Mouse (Mus musculus): ENCODE results near the gene Phf21a. TPM values are rescaled to one million over a fixed set of nuclear protein-coding genes. Genes with fewer than 3 reads are reported as not detected.

Gene Phf21a
- polyA plus RNA-seq, 1 experiment: 52.2 TPM

GRCm38 (mm10) chr2:92374514-92374913 is 281.6 kb downstream of the Phf21a start, which contains the start of the genes Pex16 and Large2:
TSS of gene Pex16 (plus strand) at chr2:92374676.
TSS of gene Large2 (minus strand) at chr2:92374869.
- peaks cover 8% of the 10 kb centered on the region for H3K4me1 ChIP-seq (ENCODE audit: control insufficient read depth, insufficient read depth, low read length)
- H3K9me3 ChIP-seq (replicated peaks; ENCODE audit: control insufficient read depth, insufficient read depth, low read length, poor library complexity, severe bottlenecking): no peaks in the 10 kb centered on the region
- peak within 1 kb of the TSS; percentile 92 for H3K4me3 ChIP-seq (ENCODE audit: low read depth, low read length)
- peak within 1 kb of the TSS; percentile 31; the same call in 1 of the 2 replicates for H3K27ac ChIP-seq (ENCODE audit: insufficient read depth, low read length)
- H3K9ac ChIP-seq (ENCODE audit: low read depth, poor library complexity, severe bottlenecking): peak within 1 kb of the TSS; percentile 49
- no peaks in the 10 kb centered on the region for H3K27me3 ChIP-seq (ENCODE audit: control insufficient read depth, insufficient read depth, low read length, poor library complexity, severe bottlenecking)
- H3K36me3 ChIP-seq (ENCODE audit: control insufficient read depth, insufficient read depth, low read length, poor library complexity, severe bottlenecking): no peaks in the 10 kb centered on the region
- TF ChIP-seq CTCF (IDR thresholded peaks at IDR 0.05; ENCODE audit: low read depth, low read length) (no peak), EP300 (IDR thresholded peaks at IDR 0.05; ENCODE audit: insufficient read depth, low read depth, low read length) (no peak), POLR2A (IDR thresholded peaks at IDR 0.05; ENCODE audit: insufficient read depth, low read length) (no peak)

GRCm38 (mm10) chr2:92375099-92375623 is 282.2 kb downstream of the Phf21a start:
- H3K36me3 ChIP-seq (ENCODE audit: control insufficient read depth, insufficient read depth, low read length, poor library complexity, severe bottlenecking): no peaks in the 10 kb centered on the region
- H3K27ac ChIP-seq (ENCODE audit: insufficient read depth, low read length): peak overlapping the region; percentile 31; the same call in 1 of the 2 replicates
- H3K4me3 ChIP-seq (ENCODE audit: low read depth, low read length): peak overlapping the region; percentile 92
- peaks cover 8% of the 10 kb centered on the region for H3K4me1 ChIP-seq (ENCODE audit: control insufficient read depth, insufficient read depth, low read length)
- peak overlapping the region; percentile 49 for H3K9ac ChIP-seq (ENCODE audit: low read depth, poor library complexity, severe bottlenecking)
- no peaks in the 10 kb centered on the region for H3K27me3 ChIP-seq (ENCODE audit: control insufficient read depth, insufficient read depth, low read length, poor library complexity, severe bottlenecking)
- no peaks in the 10 kb centered on the region for H3K9me3 ChIP-seq (replicated peaks; ENCODE audit: control insufficient read depth, insufficient read depth, low read length, poor library complexity, severe bottlenecking)
- TF ChIP-seq POLR2A (IDR thresholded peaks at IDR 0.05; ENCODE audit: insufficient read depth, low read length) (no peak), CTCF (IDR thresholded peaks at IDR 0.05; ENCODE audit: low read depth, low read length) (no peak), EP300 (IDR thresholded peaks at IDR 0.05; ENCODE audit: insufficient read depth, low read depth, low read length) (no peak)

GRCm38 (mm10) chr2:92375788-92376187 is 282.9 kb downstream of the Phf21a start:
- Histone ChIP-seq H3K4me3 (ENCODE audit: low read depth, low read length) (peak overlapping the region; percentile 92), H3K9ac (ENCODE audit: low read depth, poor library complexity, severe bottlenecking) (peak overlapping the region; percentile 49), H3K4me1 (ENCODE audit: control insufficient read depth, insufficient read depth, low read length) (peaks cover 8% of the 10 kb centered on the region), H3K27ac (ENCODE audit: insufficient read depth, low read length) (no peak overlapping the region), H3K27me3 (ENCODE audit: control insufficient read depth, insufficient read depth, low read length, poor library complexity, severe bottlenecking) (no peaks in the 10 kb centered on the region), H3K9me3 (replicated peaks; ENCODE audit: control insufficient read depth, insufficient read depth, low read length, poor library complexity, severe bottlenecking) (no peaks in the 10 kb centered on the region), H3K36me3 (ENCODE audit: control insufficient read depth, insufficient read depth, low read length, poor library complexity, severe bottlenecking) (no peaks in the 10 kb centered on the region)
- TF ChIP-seq POLR2A (IDR thresholded peaks at IDR 0.05; ENCODE audit: insufficient read depth, low read length) (no peak), CTCF (IDR thresholded peaks at IDR 0.05; ENCODE audit: low read depth, low read length) (no peak), EP300 (IDR thresholded peaks at IDR 0.05; ENCODE audit: insufficient read depth, low read depth, low read length) (no peak)

- no peak overlapping the region for H3K27ac ChIP-seq (ENCODE audit: insufficient read depth, low read length)
- no peaks in the 10 kb centered on the region for H3K27me3 ChIP-seq (ENCODE audit: control insufficient read depth, insufficient read depth, low read length, poor library complexity, severe bottlenecking)
- H3K4me3 ChIP-seq (ENCODE audit: low read depth, low read length): no peak overlapping the region
- TF ChIP-seq EP300 (IDR thresholded peaks at IDR 0.05; ENCODE audit: insufficient read depth, low read depth, low read length) (no peak), POLR2A (IDR thresholded peaks at IDR 0.05; ENCODE audit: insufficient read depth, low read length) (no peak), CTCF (IDR thresholded peaks at IDR 0.05; ENCODE audit: low read depth, low read length) (no peak)
- H3K9me3 ChIP-seq (replicated peaks; ENCODE audit: control insufficient read depth, insufficient read depth, low read length, poor library complexity, severe bottlenecking): no peaks in the 10 kb centered on the region
- no peak overlapping the region for H3K9ac ChIP-seq (ENCODE audit: low read depth, poor library complexity, severe bottlenecking)
- no peaks in the 10 kb centered on the region for H3K36me3 ChIP-seq (ENCODE audit: control insufficient read depth, insufficient read depth, low read length, poor library complexity, severe bottlenecking)
- peaks cover 8% of the 10 kb centered on the region for H3K4me1 ChIP-seq (ENCODE audit: control insufficient read depth, insufficient read depth, low read length)
Measured at GRCm38 (mm10) chr2:92376300-92376699, 283.4 kb downstream of the Phf21a start.

- no peaks in the 10 kb centered on the region for H3K27me3 ChIP-seq (ENCODE audit: control insufficient read depth, insufficient read depth, low read length, poor library complexity, severe bottlenecking)
- H3K36me3 ChIP-seq (ENCODE audit: control insufficient read depth, insufficient read depth, low read length, poor library complexity, severe bottlenecking): no peaks in the 10 kb centered on the region
- H3K4me1 ChIP-seq (ENCODE audit: control insufficient read depth, insufficient read depth, low read length): peaks cover 2% of the 10 kb centered on the region
- H3K9ac ChIP-seq (ENCODE audit: low read depth, poor library complexity, severe bottlenecking): no peak overlapping the region
- no peaks in the 10 kb centered on the region for H3K9me3 ChIP-seq (replicated peaks; ENCODE audit: control insufficient read depth, insufficient read depth, low read length, poor library complexity, severe bottlenecking)
- H3K27ac ChIP-seq (ENCODE audit: insufficient read depth, low read length): no peak overlapping the region
- no peak overlapping the region for H3K4me3 ChIP-seq (ENCODE audit: low read depth, low read length)
- TF ChIP-seq CTCF (IDR thresholded peaks at IDR 0.05; ENCODE audit: low read depth, low read length) (no peak), EP300 (IDR thresholded peaks at IDR 0.05; ENCODE audit: insufficient read depth, low read depth, low read length) (no peak), POLR2A (IDR thresholded peaks at IDR 0.05; ENCODE audit: insufficient read depth, low read length) (no peak)
Measured at GRCm38 (mm10) chr2:92377320-92377719, 284.4 kb downstream of the Phf21a start.

- Histone ChIP-seq H3K9me3 (replicated peaks; ENCODE audit: control insufficient read depth, insufficient read depth, low read length, poor library complexity, severe bottlenecking) (no peaks in the 10 kb centered on the region), H3K4me3 (ENCODE audit: low read depth, low read length) (no peak overlapping the region), H3K27ac (ENCODE audit: insufficient read depth, low read length) (no peak overlapping the region), H3K27me3 (ENCODE audit: control insufficient read depth, insufficient read depth, low read length, poor library complexity, severe bottlenecking) (no peaks in the 10 kb centered on the region), H3K36me3 (ENCODE audit: control insufficient read depth, insufficient read depth, low read length, poor library complexity, severe bottlenecking) (no peaks in the 10 kb centered on the region), H3K9ac (ENCODE audit: low read depth, poor library complexity, severe bottlenecking) (no peak overlapping the region), H3K4me1 (ENCODE audit: control insufficient read depth, insufficient read depth, low read length) (peaks cover 1% of the 10 kb centered on the region)
- TF ChIP-seq POLR2A (IDR thresholded peaks at IDR 0.05; ENCODE audit: insufficient read depth, low read length) (no peak), EP300 (IDR thresholded peaks at IDR 0.05; ENCODE audit: insufficient read depth, low read depth, low read length) (no peak), CTCF (IDR thresholded peaks at IDR 0.05; ENCODE audit: low read depth, low read length) (no peak)
Measured at GRCm38 (mm10) chr2:92379783-92380494, 287.0 kb downstream of the Phf21a start.
